Mouse (Mus musculus) ES-E14 (cell line): ENCODE results near the gene Bco1. TPM values are rescaled to one million over a fixed set of nuclear protein-coding genes. Genes with fewer than 3 reads are reported as not detected.

ENCODE experiments used
- DNase-seq: peaks from one replicate; pipeline ENCODE4 v3.0.0-alpha.2; 2013; ENCODE audit warnings: low read depth, low spot score
- H3K27ac ChIP-seq: 2 replicates; pipeline ENCODE4 v1.5.1; 2012; ENCODE audit warnings: low read depth, mild to moderate bottlenecking, low read length, moderate library complexity, mixed read lengths; ENCODE audit not compliant: poor library complexity, insufficient read depth, severe bottlenecking
- H3K36me3 ChIP-seq: 2 replicates; pipeline ENCODE4 v1.6.1; 2012; ENCODE audit warnings: mild to moderate bottlenecking, low read length, moderate library complexity, mixed read lengths; ENCODE audit not compliant: control insufficient read depth, poor library complexity, insufficient read depth, severe bottlenecking
- H3K4me1 ChIP-seq, 2 experiments: fragments of 150-350 bp in 1 of 2; sonication (generic) in 1 of 2; 2 replicates each; pipeline ENCODE4 v1.6.1; 2012; ENCODE audit warnings: low read length in 2 of 2, mild to moderate bottlenecking in 1 of 2, mixed read lengths in 1 of 2; ENCODE audit not compliant: control insufficient read depth in 2 of 2, insufficient read depth in 2 of 2, poor library complexity in 1 of 2
- H3K4me3 ChIP-seq, 2 experiments: fragments of 150-350 bp in 1 of 2; sonication (generic) in 1 of 2; 2 replicates each; pipeline ENCODE4 v1.5.1; 2012; ENCODE audit warnings: low read length in 2 of 2, low read depth in 1 of 2, mild to moderate bottlenecking in 1 of 2, mixed read lengths in 1 of 2; ENCODE audit not compliant: insufficient read depth in 1 of 2, poor library complexity in 1 of 2, severe bottlenecking in 1 of 2
- H3K9ac ChIP-seq: 2 replicates; pipeline ENCODE4 v1.6.1; 2012; ENCODE audit warnings: low read depth, mild to moderate bottlenecking, low read length, mixed read lengths; ENCODE audit not compliant: poor library complexity, insufficient read depth, severe bottlenecking
- H3K9me3 ChIP-seq: fragments of 150-350 bp; sonication (generic); 2 replicates; pipeline ENCODE4 v1.6.1; 2012; ENCODE audit warnings: low read depth, mild to moderate bottlenecking, low read length; ENCODE audit not compliant: control insufficient read depth, insufficient read depth
- CHD2 ChIP-seq: IDR thresholded peaks from 2 replicates; pipeline ENCODE4 v1.6.1; 2014; ENCODE audit warnings: mild to moderate bottlenecking, low read depth, low read length, inconsistent platforms
- HCFC1 ChIP-seq: IDR thresholded peaks from 2 replicates; pipeline ENCODE4 v1.6.1; 2012; ENCODE audit warnings: low read length, inconsistent platforms, borderline replicate concordance; ENCODE audit not compliant: insufficient read depth
- MAFK ChIP-seq: IDR thresholded peaks from 2 replicates; pipeline ENCODE4 v1.6.1; 2014; ENCODE audit warnings: mild to moderate bottlenecking, low read depth, low read length, inconsistent platforms; ENCODE audit not compliant: insufficient read depth
- ZC3H11A ChIP-seq: IDR thresholded peaks from 2 replicates; pipeline ENCODE4 v1.6.1; 2012; ENCODE audit warnings: low read depth, mild to moderate bottlenecking, inconsistent platforms, low read length, borderline replicate concordance
- ZNF384 ChIP-seq: IDR thresholded peaks from 2 replicates; pipeline ENCODE4 v1.6.1; 2012; ENCODE audit warnings: low read depth, low read length, inconsistent platforms
- in situ Hi-C, 2 experiments: fragments of 600-800 bp; cut with MboI; formaldehyde crosslinking; loops; one replicate each; pipeline ENCODE4 v1.15.1; 2025; ENCODE audit warnings: low sequenced_read_pairs in 2 of 2, inconsistent platforms in 1 of 2; ENCODE audit not compliant: unreplicated experiment in 2 of 2
- total RNA-seq: library from RNA; depleted of rRNA; stranded (reverse); fragments of 300-350 nt; gene quantifications from 2 replicates; pipeline ENCODE4 v1.2.3, GENCODE M21; 2012

The Bco1 gene
- total RNA-seq, 1 experiment, result 0.09 TPM

DNA sequence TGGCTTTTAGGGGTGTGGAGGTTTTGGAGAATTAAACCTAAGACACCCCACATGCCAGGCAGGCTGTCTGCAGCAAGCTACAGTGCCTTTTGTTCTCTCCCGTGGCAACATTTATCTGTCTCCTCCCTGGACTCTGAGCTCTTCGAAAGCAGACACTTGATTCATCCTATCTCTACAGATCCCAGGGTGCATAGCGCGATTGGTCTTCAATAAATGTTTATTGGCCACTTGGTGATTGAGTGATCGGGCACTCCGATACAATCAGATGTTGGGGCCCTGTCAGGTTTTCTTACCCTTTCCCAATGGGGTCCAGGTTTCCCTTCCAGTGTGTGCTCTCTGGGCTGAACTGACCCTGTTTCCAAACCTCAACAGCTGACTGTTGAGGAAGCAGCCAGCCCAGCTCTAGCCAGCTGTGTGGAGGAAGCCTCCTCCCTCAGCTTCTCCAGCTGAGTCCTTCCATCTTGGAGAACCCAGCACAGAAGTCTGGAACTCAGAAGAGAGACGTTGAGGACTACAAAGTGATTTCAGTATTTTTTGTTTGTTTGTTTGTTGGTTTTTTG is 17.2 kb upstream of the Bco1 start:
- Histone ChIP-seq H3K9me3 (no peaks in the 10 kb centered on the region), H3K36me3 (no peaks in the 10 kb centered on the region), H3K4me3 (no peak overlapping the region), H3K27ac (no peak overlapping the region), H3K4me1 (peaks cover 4 to 20% of the 10 kb centered on the region in 2 experiments; a peak in 2 of 4 replicates), H3K9ac (no peak overlapping the region)
- in situ Hi-C loops, result no loop called here
- TF ChIP-seq MAFK, result no peak
- no peak for TF ChIP-seq CHD2
- TF ChIP-seq HCFC1, result no peak
- no peak for TF ChIP-seq ZC3H11A
- no peak for TF ChIP-seq ZNF384
- DNase-seq, result no peak

DNA sequence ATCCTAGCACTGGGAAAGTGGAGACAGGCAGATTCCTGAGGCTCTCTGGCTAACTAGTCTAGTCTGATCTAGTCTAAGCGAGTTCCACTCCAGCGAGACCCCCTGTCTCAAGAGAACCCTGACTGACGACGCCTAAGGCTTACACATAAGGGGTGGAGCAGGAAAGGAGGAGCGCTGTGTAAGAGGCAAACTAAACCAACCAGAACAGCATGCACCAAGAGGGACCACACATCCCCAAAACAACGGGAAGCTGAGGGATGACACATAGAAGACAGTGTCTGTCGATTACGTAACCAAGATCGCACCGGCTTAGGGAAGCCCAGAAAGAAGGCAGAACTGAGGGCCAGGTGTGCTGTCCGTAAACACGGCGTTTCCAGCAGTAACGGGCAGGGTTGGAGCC is 16.0 kb upstream of the Bco1 start:
- peak; percentile 37 for DNase-seq
- Histone ChIP-seq H3K9me3 (no peaks in the 10 kb centered on the region), H3K36me3 (no peaks in the 10 kb centered on the region), H3K27ac (no peak overlapping the region), H3K4me1 (peaks cover 4 to 20% of the 10 kb centered on the region in 2 experiments; a peak in 2 of 4 replicates), H3K9ac (no peak overlapping the region), H3K4me3 (no peak overlapping the region)
- in situ Hi-C loops, result no loop called here
- TF ChIP-seq ZNF384, result no peak
- TF ChIP-seq MAFK, result no peak
- no peak for TF ChIP-seq HCFC1
- TF ChIP-seq CHD2, result no peak

DNA sequence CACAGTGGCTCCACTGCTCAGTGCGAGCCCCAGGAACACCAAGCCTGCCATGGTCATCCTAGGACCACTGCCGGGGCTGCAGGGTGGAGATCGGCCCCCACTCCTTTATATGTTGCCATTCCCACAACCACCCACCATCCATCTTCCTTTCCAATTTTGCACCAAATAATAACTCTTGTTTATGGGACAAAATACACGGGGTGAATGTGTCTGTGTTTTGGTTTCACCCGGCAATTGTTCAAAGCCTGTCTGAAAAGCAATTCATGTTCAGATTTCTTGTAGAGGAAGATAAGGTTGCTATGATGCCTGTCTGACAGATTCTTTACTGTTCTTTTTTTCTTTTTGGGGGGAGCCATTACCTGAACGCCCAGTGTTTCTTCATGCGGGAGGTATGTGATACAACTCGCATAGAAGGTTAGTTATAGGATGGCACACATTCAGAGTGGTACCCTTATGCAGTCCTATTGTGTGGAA is 13.2 kb upstream of the Bco1 start, which contains the start of gene Pkd1l2:
TSS of gene Pkd1l2 (minus strand) at position 51 of the 474 bp plus-strand sequence.
- H3K4me3 ChIP-seq, result no peak within 1 kb of the TSS
- no peaks in the 10 kb centered on the region for H3K36me3 ChIP-seq
- H3K27ac ChIP-seq, result no peak within 1 kb of the TSS
- in situ Hi-C loops, result no loop called here
- peaks cover 4 to 18% of the 10 kb centered on the region in 2 experiments; a peak in 2 of 4 replicates for H3K4me1 ChIP-seq
- no peak for DNase-seq
- TF ChIP-seq HCFC1 (no peak), MAFK (no peak), ZNF384 (no peak), ZC3H11A (no peak), CHD2 (no peak)
- no peaks in the 10 kb centered on the region for H3K9me3 ChIP-seq
- no peak within 1 kb of the TSS for H3K9ac ChIP-seq

DNA sequence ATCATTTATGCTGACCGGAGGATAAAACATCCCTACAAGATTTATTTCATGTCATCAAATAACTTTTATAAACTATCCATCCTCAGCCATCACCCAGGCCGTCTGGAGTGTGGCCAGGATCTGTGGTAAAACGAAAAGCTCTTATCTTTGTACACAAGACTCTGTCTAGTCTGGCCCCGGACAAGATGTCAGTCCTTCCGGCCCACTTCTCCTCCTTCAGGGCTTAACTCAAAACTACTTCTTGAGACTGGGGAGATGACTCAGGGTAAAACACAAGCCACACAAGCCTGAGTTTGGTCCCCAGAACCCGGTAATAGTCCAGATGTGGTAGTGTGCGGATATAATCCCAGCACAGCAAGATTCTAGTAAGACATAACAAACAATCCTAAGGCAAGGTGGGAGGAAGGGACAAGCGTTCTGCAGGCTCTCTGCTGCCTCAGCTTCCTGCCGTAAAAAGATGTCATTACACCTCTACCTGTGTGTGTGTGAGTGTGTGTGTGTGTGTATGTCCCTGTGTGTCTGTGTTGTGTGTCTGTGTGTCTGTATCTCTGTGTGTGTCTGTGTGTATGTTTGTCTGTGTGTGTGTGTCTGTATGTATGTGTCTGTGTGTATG is 12.6 kb upstream of the Bco1 start:
- Histone ChIP-seq H3K4me3 (no peak overlapping the region), H3K36me3 (no peaks in the 10 kb centered on the region), H3K4me1 (peaks cover 4 to 16% of the 10 kb centered on the region in 2 experiments; a peak in 2 of 4 replicates), H3K9me3 (no peaks in the 10 kb centered on the region), H3K27ac (no peak overlapping the region), H3K9ac (no peak overlapping the region)
- in situ Hi-C loops, result no loop called here
- TF ChIP-seq CHD2, result no peak
- DNase-seq, result no peak

DNA sequence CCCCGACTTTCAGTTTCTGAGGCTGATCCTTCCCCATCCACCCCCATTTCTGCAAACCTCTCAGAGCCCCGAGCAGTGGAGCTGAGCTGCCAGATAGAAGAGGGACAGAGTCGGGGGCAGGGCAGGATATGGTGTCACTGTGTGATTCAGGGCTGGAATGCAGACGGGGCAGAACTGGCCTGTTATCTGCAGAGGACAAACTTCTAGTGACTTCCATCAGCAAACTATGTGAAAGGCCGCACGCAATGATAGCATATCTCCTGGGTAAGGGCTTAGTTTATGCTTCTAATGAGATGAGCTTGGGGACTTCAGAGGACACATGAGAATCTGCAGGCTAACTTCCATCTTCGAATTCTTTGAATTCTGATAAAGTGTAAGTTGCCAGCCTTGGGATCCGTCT is 10.1 kb upstream of the Bco1 start:
- Histone ChIP-seq H3K36me3 (no peaks in the 10 kb centered on the region), H3K4me3 (no peak overlapping the region), H3K27ac (no peak overlapping the region), H3K9me3 (no peaks in the 10 kb centered on the region), H3K9ac (no peak overlapping the region), H3K4me1 (peaks cover 0 to 3% of the 10 kb centered on the region in 2 experiments; a peak in 1 of 4 replicates)
- TF ChIP-seq CHD2, result no peak
- TF ChIP-seq ZC3H11A, result no peak
- in situ Hi-C loops, result no loop called here
- no peak for DNase-seq
